Mouse (Mus musculus): ENCODE data around the gene Usp21. TPM values are rescaled to one million over a fixed set of nuclear protein-coding genes. Genes with fewer than 3 reads are reported as not detected.

The Usp21 gene
- polyA plus RNA-seq, 1 experiment from 2014 or later, result 119 TPM

GRCm38 (mm10) chr1:171232348-171232747, 55.4 kb downstream of the Usp21 start:
- no peak overlapping the region for H3K4me2 ChIP-seq
- H3K27me3 ChIP-seq (replicated peaks), result no peaks in the 10 kb centered on the region
- H3K36me3 ChIP-seq (replicated peaks), result peaks cover 35% of the 10 kb centered on the region
- H3K4me1 ChIP-seq, result no peaks in the 10 kb centered on the region
- 93% methylated on average over 5 of the region's 5 CpGs for WGBS
- H3K9ac ChIP-seq, result no peak overlapping the region
- no peak for ATAC-seq (replicated peaks)
- H3K27ac ChIP-seq, result no peak overlapping the region
- H3K4me3 ChIP-seq, result no peak overlapping the region
- no peaks in the 10 kb centered on the region for H3K9me3 ChIP-seq

Other genes starting within 250 kb of the Usp21 start
- 10.7 and 11.7 TPM in 2 replicates for gene Fcgr3, start 223.1 kb downstream of the Usp21 start, polyA plus RNA-seq (2015; fragmentation: Nextera tagmentation; extraction: Ambion mirVana)
- 6.5 and 9.0 TPM in 2 replicates for gene Cfap126, start 174.1 kb downstream of the Usp21 start, polyA plus RNA-seq (2015; fragmentation: Nextera tagmentation; extraction: Ambion mirVana)
- gene Sdhc, start 137.4 kb downstream of the Usp21 start, polyA plus RNA-seq (2015; fragmentation: Nextera tagmentation; extraction: Ambion mirVana), result 286 and 289 TPM in 2 replicates
- gene Mpz, start 137.3 kb downstream of the Usp21 start, polyA plus RNA-seq (2015; fragmentation: Nextera tagmentation; extraction: Ambion mirVana), result 0.24 and 0.37 TPM in 2 replicates
- gene Pcp4l1, start 91.7 kb downstream of the Usp21 start, polyA plus RNA-seq (2015; fragmentation: Nextera tagmentation; extraction: Ambion mirVana), result 17.9 and 19.4 TPM in 2 replicates
- gene Nr1i3, start 74.0 kb downstream of the Usp21 start, polyA plus RNA-seq (2015; fragmentation: Nextera tagmentation; extraction: Ambion mirVana), result 0.23 and 0.34 TPM in 2 replicates
- 48.1 and 56.5 TPM in 2 replicates for gene Tomm40l, start 65.5 kb downstream of the Usp21 start, polyA plus RNA-seq (2015; fragmentation: Nextera tagmentation; extraction: Ambion mirVana)
- 3.4 and 11.6 TPM in 2 replicates for gene Apoa2, start 62.9 kb downstream of the Usp21 start, polyA plus RNA-seq (2015; fragmentation: Nextera tagmentation; extraction: Ambion mirVana)
- gene Fcer1g, start 53.6 kb downstream of the Usp21 start, polyA plus RNA-seq (2015; fragmentation: Nextera tagmentation; extraction: Ambion mirVana), result 27.3 and 33.2 TPM in 2 replicates
- 7.0 and 7.1 TPM in 2 replicates for gene Adamts4, start 37.6 kb downstream of the Usp21 start, polyA plus RNA-seq (2015; fragmentation: Nextera tagmentation; extraction: Ambion mirVana)
- 229 and 238 TPM in 2 replicates for gene Ndufs2, start 36.6 kb downstream of the Usp21 start, polyA plus RNA-seq (2015; fragmentation: Nextera tagmentation; extraction: Ambion mirVana)
- 112 and 116 TPM in 2 replicates for gene B4galt3, start 17.7 kb downstream of the Usp21 start, polyA plus RNA-seq (2015; fragmentation: Nextera tagmentation; extraction: Ambion mirVana)
- 48.7 and 56.2 TPM in 2 replicates for gene Ppox, start 6.8 kb downstream of the Usp21 start, polyA plus RNA-seq (2015; fragmentation: Nextera tagmentation; extraction: Ambion mirVana)
- 99.7 and 102 TPM in 2 replicates for gene Ufc1, start 7.0 kb upstream of the Usp21 start, polyA plus RNA-seq (2015; fragmentation: Nextera tagmentation; extraction: Ambion mirVana)
- gene Dedd, start 41.2 kb upstream of the Usp21 start, polyA plus RNA-seq (2015; fragmentation: Nextera tagmentation; extraction: Ambion mirVana), result 52.9 and 53.5 TPM in 2 replicates
- gene Nit1, start 57.7 kb upstream of the Usp21 start, polyA plus RNA-seq (2015; fragmentation: Nextera tagmentation; extraction: Ambion mirVana), result 52.2 and 54.2 TPM in 2 replicates
- 146 and 150 TPM in 2 replicates for gene Pfdn2, start 57.7 kb upstream of the Usp21 start, polyA plus RNA-seq (2015; fragmentation: Nextera tagmentation; extraction: Ambion mirVana)
- 3.3 and 4.5 TPM in 2 replicates for gene Klhdc9, start 72.8 kb upstream of the Usp21 start, polyA plus RNA-seq (2015; fragmentation: Nextera tagmentation; extraction: Ambion mirVana)
- gene Nectin4, start 82.1 kb upstream of the Usp21 start, polyA plus RNA-seq (2015; fragmentation: Nextera tagmentation; extraction: Ambion mirVana), result 3.1 and 3.6 TPM in 2 replicates
- gene Arhgap30, start 101.0 kb upstream of the Usp21 start, polyA plus RNA-seq (2015; fragmentation: Nextera tagmentation; extraction: Ambion mirVana), result 0.66 and 0.87 TPM in 2 replicates
- gene Usf1, start 123.3 kb upstream of the Usp21 start, polyA plus RNA-seq (2015; fragmentation: Nextera tagmentation; extraction: Ambion mirVana), result 205 and 216 TPM in 2 replicates
- 8.4 and 8.8 TPM in 2 replicates for gene Tstd1, start 130.9 kb upstream of the Usp21 start, polyA plus RNA-seq (2015; fragmentation: Nextera tagmentation; extraction: Ambion mirVana)
- 9.4 and 11.8 TPM in 2 replicates for gene F11r, start 149.5 kb upstream of the Usp21 start, polyA plus RNA-seq (2015; fragmentation: Nextera tagmentation; extraction: Ambion mirVana)
- 33.1 and 34.3 TPM in 2 replicates for gene Alyref2, start 215.5 kb upstream of the Usp21 start, polyA plus RNA-seq (2015; fragmentation: Nextera tagmentation; extraction: Ambion mirVana)
- not detected in 2 replicates for gene Itln1, start 247.3 kb upstream of the Usp21 start, polyA plus RNA-seq (2015; fragmentation: Nextera tagmentation; extraction: Ambion mirVana)

Measured in midbrain, embryonic 15.5 days (tissue).